Mouse (Mus musculus): ENCODE measurements around the gene 9130213A22Rik.

The 9130213A22Rik gene

DNA sequence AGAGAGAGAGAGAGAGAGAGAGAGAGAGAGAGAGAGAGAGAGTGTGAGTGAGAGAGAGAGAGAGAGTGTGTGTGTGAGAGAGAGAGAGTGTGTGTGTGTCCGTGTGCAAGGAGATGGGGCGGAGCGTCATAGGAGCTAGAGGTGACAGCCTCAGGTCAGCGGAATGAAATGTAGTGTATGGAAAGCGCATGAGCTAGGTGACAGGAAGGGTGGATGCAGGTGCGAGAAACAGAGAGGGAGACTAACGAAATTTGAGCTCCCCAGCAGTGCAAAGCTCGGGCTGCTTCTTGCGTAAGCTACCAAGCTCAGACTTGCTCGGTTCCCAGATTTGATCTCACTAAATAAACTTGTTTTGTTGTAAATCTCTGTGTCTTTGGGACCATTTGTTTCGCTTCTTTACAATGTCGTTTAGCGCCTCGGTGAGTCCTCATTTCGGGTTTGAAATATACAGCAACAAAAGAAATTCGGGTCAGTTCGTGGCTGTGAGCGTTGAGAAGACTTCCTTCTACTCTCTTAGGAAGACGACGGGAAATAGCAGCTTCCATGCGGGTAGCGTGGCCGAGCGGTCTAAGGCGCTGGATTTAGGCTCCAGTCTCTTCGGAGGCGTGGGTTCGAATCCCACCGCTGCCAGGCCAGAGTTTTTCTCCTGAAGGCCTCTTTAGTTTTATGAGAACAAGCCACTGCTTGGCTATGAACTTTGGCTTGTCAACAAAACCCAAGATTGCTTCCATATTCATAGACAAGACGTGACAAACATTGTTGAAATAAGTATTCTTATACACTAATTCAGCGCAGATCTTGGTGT is 1.5 kb upstream of the 9130213A22Rik start:
- DNase-seq (ENCODE audit: low read depth, low spot score) = peak; percentile 92

DNA sequence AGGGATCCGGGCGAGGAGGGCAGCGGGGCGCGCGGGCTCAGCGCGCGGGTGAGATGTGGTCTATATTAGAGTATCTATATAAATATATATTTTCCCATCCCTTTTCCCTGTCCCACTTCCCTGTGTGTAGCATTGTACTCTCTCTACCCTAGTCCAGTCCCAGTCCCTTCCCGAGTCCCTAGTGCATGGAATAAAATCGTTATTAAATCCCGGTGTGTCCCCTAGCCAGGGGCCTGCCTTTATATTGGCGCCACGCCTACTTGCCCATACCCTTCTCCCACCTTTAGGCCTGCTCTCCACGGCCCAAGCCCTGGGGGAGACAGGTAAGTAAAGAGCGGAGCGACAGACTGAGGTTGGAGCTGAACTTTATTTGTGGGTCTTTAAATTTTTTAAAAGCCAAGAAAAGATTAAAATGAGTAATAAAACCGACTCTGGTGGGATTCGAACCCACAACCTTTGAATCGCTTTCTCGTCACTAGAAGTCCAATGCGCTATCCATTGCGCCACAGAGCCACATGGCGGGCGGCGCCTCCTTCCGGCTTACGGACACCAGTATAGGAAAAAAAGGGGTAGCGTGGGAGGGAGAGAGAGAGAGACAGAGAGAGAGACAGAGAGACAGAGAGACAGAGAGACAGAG is 785 bp upstream of the 9130213A22Rik start:
- peak; percentile 88 for DNase-seq (ENCODE audit: low read depth, low spot score)

DNA sequence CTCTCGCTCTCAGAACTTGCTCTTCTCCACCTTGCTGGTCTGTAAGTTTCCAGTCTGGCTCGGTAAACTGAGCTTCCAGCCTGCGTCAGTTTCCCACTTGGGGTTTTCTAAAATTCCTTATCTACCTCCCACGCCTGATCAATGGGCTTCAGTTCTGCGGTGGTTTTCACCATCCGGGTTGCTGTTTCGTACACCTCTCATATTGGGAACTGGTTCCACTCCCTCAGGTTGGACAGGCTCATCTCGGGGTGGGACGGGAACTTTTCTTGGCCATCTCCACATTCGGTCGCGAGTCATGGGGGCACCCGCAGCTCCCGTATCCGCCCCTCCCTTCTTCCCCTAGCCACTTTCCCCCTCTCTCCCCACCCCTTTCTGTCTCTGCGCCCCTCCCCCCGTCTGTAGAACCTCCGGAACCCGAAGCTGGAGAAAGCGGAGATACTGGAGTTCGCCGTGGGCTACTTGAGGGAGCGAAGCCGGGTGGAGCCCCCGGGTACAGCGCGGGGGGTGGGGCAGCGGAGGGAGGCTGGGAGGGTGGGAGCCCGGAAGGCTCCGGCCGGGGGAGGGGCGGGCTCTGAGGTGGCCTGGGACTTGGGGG is 551 bp downstream of the 9130213A22Rik start:
- DNase-seq (ENCODE audit: low read depth, low spot score) = no peak

DNA sequence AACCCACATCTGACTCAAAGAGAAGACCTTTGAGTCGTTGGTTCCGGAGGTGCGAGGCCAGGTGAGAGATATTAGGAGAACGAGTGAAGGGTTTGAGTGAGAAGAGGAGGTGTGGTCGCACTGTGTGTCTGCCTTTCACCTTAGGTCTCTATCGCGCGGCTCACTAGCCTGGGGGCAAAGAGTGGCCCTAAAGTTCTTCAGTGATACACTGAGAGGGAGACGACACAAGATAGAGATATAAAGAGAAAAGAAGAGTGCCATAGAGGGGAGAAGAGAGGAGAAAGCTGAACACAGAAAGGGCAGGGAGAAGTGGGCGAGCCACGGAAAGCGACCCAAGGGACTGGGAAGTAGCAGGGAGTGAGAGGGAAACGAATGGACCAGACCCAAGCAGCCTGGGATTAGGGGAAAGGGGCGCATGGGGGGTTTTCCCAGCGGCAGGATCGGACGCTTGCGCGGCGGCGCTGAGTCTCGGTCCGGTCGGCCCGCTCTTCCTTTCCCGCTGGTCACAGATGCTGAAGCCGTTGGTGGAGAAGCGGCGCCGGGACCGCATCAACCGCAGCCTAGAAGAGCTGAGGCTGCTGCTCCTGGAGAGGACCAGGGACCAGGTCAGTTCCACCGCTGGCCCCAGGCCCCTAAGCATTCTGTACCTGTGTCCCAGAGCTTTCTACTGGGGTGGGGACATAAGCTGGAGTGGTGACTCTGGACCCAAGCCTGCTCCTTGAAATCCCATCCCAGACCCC is 1.2 kb downstream of the 9130213A22Rik start:
- DNase-seq (ENCODE audit: low read depth, low spot score) = no peak

DNA sequence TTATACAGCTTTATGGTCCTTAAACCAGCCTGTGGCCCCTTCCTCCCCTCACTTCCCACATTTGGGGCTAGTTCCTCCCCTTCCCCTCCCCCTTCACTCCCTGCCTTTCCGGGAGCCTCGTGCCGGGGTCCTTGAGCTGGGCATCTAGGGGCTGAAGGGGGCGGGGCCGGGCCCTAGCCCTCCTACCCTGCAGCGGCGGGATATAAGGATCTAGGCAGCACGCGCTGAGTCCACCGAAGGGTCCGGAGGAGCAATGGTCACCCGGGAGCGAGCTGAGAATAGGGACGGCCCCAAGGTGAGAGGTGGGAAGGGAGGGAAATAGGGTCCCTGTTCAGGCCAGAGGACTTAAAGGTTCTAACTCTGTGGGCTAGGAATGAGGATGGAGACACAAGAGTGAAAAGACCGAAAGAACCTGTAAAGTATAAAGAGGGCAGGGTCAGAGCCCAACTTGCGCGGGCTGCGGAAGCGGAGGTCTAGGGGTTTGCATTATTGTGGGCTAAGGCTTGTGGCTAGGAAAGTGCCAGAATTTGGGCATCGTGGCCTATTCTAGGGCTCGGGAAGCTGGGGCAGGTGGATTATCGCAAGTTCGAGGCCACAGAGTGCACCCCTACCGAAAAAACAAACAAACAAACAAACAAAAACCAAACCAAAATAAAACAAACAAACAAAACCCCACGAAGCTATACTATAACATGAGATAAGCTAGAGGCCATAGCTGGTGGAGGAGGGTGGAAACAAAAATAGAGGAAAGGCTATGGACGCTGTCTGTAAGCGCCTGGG is 2.0 kb downstream of the 9130213A22Rik start, which contains the start of gene Hes7:
Gene Hes7, plus strand, starts transcription at position 184 of the 780 bp plus-strand sequence.
- DNase-seq (ENCODE audit: low read depth, low spot score) = no peak

DNA sequence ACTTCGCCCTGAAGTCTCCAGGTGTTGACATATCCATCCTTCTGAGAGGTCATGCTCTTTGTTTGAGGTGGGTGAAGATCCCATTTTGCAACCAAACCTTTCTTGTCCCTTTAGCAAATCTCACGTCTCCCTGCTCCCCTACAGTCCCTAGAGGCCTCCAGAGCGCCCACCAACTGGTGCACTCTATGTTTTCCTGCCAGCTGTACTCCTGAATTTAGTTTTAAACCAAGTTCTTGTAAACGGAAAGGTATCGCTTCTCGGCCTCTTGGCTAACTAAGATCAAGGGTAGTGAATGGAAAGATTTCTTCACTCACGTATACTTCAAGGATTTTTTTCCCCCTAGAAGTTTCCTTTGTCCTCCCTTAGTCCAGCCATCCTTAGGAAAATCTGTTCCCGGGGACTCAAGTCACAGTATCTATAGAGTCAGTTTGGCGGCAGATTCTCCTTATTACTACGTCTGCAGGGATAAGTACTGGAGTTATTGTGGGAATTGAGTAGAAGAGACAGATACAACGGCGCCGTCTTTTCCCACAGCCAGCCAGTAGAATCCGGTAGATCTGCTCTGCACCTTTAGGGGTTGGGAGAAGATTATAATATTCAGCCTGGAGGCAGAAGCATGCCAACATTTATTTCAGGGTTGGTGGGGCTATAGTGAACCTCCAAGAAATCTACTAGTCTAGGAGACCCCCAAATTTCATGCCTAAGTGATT is 2.8 kb downstream of the 9130213A22Rik start:
- DNase-seq (ENCODE audit: low read depth, low spot score) = no peak

DNA sequence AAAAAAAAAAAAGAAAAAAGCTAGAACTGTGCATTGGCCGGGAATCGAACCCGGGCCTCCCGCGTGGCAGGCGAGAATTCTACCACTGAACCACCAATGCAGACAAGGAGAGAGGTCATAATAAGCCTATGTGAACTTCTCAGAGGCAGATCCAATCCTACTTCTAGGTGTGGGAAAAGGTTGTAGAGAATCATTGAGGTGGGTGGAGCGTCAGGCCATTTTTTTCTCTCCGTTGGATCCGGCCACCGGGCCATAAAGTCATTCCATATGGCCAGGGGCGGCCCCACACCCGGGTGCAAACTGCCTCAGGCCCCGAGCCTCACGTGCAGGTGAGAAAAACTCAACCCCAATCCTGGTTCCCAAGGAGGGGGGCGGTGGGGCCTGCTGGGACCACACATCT is 3.6 kb downstream of the 9130213A22Rik start:
- DNase-seq (ENCODE audit: low read depth, low spot score) = peak; percentile 88

DNA sequence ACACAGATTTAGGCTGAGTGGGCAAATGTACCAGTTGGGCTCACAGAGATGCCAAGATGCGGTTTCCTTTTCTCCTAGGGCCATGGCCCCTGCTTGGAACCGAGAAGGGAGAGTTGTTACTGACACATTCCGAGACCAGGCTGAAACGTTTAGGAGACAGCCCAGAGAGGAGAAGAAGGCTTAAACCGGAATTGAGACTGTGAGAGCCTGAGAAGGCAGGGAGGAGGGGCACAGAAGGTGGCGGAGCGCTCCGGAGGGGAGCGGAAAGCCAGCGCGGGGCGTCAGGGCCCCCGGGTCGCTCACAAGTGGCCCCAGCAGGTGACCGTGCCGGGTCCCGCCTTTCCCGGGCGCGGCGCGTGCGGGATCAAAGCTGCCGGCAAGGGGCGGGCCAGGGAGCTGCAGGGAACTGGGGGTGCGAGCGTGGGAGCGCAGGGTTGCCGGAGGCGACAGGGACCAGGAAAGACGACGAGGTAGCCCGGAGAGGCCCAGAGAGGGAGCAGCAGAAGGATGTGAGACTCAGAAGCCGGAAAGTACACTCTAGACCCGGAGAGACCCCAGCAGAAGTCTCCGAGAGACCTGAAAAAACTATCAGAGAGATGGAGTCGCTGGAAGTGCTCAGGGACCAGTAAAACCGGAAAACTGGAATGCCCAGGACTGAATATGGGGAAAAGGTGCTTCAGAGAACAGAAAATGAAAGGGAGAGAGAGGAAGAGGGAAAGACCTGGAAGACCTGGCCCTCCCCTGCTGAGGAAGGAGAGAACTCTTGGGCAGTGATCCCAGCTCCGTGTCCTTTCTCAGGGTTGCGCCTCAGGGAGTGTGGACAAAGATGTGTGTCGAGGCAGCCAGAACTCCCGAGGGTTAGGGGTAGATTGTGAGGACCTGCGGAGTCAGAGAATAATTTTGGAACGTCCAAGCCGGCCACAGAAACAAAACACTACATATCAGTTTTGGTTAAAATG is 4.4 kb downstream of the 9130213A22Rik start:
- no peak for DNase-seq (ENCODE audit: low read depth, low spot score)

DNA sequence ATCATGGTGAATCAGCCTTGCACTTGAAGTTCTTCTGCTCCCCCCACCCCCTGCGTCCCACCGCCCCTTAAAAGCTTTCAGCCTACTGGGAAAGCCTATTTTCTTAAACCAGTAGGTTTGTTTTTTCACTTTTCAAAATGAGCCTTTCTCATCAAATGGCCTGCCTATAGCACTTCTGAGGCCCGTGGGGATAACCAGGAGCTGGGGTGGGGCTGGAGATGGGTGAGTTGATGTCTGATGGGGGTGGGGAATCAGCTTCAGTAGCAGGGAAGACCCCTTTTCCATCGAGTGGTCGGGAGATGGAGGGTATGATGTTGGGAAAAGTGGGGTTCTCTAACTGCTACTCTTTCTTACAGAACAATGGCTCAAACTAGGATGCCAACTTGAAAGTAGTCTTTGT is 5.5 kb downstream of the 9130213A22Rik start:
- DNase-seq (ENCODE audit: low read depth, low spot score) = no peak

DNA sequence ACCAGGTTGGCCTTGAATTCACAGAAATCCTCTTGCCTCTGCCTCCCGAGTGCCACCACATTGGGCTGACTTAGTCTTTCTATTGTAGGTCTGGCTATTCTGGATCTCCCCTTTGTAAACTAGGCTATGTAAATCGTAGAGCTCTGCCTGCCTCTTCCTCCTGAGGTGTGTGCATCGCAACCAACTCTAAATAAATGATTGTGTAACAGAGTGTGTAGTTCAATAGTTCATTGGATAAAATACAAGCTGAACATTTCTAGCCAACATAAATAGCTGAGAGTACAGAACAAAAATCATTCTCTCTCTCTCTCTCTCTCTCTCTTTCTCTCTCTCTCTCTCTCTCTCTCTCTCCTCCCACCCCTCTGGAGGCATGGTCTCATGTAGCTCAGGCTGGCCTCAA is 7.8 kb downstream of the 9130213A22Rik start:
- no peak for DNase-seq (ENCODE audit: low read depth, low spot score)

DNA sequence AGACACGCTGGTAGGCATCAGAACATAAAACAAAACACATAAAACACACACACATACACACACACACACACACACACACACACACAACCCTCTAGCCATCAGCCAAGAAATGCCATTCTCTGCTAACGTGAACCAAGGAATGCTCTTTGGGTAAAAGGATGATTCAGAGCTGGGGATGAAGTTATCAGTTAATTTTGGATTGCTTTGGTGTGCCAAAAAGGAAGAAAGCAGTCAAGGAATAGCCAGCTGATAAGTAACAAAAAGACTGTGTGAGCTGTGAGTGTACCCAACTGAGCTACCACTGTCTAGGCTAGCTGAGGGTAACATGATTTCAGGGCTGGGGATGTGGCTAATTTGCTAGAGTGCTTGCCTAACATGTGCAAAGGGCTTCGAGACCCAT is 8.4 kb downstream of the 9130213A22Rik start:
- DNase-seq (ENCODE audit: low read depth, low spot score) = no peak

DNA sequence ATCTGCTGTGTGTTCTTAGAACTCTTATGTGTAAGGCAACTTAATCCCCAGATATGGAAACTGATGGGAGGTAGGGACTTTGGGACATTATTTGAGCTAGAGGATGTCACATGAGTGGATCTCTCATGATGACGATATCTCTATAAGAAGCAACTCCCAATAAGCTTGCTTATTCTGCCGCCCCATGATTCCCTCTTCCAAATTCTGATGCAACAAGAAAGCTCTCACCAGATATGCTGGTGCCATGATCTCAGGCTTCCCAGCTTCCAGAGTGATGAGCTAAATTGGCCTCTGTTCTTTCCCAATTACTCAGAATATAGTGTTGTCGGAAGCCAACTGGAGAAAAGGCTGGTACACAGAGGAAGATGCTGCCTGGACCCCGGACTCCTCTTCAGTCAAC is 10.5 kb downstream of the 9130213A22Rik start:
- DNase-seq (ENCODE audit: low read depth, low spot score) = no peak

DNA sequence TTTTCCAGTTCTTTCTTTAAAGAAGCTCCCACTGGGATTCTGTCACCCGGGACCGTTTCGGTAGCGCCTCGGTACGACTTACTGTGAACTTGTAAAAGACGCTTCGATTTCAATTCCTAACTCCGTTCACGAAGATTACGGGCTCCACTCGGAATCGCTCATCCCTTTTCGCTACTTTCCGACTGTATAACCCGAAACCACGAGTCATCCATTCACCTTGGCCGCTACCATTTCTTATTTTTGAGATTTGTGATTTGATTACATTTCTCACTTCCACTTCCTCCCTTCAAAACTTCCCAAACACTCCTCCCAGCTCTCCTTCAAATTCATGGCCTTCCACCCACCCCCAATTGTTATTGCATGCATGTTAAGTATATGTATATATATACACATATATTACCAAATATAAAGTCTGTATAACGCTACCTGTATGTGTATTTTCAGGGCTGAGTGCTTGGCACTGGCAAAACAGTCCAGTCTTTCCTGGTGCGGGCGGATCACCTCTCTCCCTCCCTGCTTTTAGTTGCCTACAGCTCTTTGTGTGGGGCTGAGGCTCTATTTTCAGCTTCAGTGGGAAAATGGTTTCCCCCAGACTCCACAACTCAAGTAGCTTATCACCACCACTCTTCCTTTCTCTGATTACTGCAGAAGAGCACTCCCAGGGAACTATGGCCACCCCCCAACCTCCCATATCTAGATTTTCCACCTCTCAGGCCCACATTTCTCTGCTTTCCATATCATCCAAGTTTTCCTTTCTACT is 11.2 kb downstream of the 9130213A22Rik start:
- no peak for DNase-seq (ENCODE audit: low read depth, low spot score)

DNA sequence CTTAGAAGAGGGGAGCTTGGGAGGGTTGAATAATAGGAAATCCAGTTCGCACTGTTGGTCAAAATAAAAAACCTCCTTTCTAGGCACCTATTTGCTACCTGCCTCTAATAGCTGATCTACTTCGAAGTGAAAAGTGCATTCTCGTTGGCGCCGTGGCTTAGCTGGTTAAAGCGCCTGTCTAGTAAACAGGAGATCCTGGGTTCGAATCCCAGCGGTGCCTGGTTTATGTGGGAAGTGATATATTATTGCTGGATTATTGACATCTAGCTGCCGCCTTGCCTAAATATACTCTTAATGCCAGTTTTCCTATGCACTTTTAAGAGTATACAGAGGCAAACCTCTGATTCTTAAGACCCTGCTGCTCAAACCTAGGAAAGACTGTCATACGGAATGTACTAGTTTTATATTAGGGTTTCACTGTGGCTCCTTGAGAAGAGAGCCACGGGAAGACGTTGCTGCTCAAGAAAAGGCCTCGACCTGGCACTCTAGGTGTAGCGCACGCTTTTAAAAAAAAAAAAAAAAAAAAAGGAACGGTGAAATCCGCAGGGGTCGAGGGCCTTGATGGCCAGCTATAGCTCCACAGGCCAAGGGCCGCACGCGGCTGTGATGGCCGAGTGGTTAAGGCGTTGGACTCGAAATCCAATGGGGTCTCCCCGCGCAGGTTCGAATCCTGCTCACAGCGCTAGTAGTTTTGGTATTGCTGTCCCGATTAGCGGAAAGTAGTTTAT is 11.9 kb downstream of the 9130213A22Rik start:
- DNase-seq (ENCODE audit: low read depth, low spot score) = peak; percentile 88

DNA sequence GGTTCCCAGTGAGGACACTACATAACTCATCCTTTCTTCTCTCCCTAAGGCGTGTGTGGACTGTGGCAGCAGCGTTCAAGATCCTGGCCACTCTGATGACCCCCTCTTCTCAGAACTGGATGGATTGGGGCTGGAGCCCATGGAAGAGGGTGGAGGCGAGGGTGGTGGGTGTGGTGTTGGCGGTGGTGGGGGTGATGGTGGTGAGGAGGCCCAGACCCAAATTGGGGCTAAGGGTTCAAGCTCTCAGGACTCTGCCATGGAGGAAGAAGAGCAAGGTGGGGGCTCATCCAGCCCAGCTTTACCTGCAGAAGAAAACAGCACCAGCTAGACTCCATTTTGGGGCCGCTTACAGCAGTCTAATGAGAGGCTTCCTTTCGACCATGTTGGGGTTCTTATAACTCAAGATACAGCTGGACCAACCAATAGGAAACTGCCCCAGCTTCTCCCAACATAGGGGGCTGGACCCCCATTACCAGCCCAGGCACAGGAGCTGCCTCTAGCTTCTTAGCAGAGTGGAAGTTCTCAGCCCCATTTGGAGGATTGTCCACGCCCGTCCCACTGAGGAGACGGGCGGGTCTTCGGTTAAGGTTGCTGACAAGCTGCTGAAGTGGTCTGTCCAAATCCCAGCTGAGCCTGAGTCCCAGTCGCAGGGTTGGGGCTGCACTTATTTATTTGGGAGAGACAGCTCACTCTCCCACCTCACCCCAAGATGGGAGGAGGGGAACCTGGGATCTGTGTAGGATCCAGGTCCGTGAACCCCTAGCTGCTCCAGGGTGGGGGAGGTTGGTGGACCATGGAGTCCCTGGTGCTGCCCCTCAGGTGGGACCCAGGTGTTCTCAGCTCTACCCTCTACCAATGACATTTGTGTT is 13.1 kb downstream of the 9130213A22Rik start:
- no peak for DNase-seq (ENCODE audit: low read depth, low spot score)

DNA sequence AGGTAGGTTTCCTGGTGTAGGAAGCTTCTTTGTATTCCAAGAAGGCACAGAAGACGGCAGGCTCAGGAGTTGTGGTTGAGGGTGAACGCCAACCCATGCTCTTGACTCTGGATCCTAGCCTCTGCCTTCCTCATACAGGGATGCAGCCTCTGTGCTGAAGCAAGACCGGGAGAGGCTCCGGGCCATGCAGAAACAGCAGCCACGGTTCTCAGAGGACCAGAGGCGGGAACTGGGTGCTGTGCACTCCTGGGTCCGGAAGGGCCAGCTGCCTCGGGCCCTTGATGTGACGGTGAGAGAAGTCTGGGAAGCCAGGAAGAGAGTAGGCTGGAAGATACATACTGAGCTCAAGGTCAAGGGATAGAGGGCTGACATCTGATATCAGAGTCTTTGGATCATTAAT is 14.2 kb downstream of the 9130213A22Rik start:
- DNase-seq (ENCODE audit: low read depth, low spot score) = no peak

DNA sequence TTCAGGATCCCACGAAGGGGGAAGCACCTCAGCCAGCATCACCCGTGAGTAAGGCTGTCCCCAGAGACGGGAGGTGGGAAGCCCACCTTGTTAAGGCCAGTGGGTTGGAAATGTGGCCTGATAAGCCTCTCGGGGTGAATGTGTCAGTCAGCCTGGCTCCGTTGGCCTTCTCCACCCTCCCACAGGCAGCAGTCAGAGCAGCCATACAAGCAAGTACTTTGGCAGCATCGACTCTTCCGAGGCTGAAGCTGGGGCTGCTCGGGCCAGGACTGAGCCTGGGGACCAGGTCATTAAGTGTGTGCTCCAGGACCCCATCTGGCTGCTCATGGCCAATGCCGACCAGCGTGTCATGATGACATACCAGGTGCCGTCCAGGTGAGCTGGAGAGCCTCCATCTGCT is 14.7 kb downstream of the 9130213A22Rik start:
- DNase-seq (ENCODE audit: low read depth, low spot score) = no peak
